Mouse (Mus musculus) lung, adult 18-20 months (tissue): ENCODE results near the gene Sphk2.
A peak's percentile ranks its signal among the peaks of the same experiment; 100 is the strongest.

Source experiments
- DNase-seq, 2 experiments: peaks; one replicate each; pipeline ENCODE4 v3.0.0; 2022; ENCODE audit warnings: mixed read lengths in 2 of 2

Gene Sphk2

DNA sequence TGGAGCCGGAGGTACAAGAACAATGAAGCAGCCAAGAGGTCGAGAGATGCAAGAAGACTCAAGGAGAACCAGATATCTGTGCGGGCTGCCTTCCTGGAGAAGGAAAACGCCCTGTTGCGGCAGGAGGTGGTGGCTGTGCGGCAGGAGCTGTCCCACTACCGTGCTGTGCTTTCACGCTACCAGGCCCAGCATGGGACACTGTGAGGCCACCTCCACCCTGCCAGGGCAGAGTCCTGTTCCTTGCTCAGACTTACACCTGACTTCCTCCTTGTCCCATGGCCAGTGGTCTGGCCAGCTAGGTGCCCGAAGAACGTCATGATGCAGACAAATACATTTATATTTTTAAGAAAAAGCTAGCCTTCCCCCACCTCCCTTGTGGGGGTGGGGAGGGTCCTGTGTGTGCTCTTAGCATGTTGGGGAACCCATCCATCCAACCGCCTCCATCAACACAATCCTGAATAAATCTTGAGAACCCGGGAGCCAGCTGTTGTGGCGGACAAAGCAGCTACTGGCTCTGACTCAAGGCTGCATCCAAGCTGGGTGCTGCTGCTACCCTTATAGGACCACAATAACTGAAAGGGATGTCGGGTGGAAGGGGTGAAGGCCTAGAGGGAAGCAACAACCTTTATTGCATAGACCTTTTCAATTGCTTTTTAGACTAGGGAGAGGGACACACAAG lies 8.0 kb downstream of the Sphk2 start:
- no peak for DNase-seq

DNA sequence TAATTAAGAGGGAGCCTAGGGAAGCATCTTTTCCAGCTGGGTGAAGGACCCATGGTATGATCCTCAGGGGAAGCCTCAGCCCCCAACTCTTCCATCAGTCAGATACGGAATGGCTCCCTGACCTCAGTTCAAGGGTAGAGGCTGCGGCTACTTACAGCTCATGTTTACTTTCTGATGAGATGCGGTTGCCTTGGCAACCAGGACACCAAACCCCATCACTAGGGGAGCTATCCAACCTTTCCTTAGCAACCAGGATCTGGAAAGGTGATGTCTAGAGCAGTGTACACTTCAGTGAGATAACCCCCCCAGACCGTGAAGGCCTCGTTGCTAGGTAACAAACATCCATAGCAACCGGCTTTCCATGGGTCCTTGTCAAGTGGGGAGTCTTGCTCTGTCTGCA lies 8.8 kb downstream of the Sphk2 start:
- DNase-seq: no peak

- DNase-seq: no peak
Measured at GRCm38 (mm10) chr7:45708221-45708761, 9.5 kb downstream of the Sphk2 start.

DNA sequence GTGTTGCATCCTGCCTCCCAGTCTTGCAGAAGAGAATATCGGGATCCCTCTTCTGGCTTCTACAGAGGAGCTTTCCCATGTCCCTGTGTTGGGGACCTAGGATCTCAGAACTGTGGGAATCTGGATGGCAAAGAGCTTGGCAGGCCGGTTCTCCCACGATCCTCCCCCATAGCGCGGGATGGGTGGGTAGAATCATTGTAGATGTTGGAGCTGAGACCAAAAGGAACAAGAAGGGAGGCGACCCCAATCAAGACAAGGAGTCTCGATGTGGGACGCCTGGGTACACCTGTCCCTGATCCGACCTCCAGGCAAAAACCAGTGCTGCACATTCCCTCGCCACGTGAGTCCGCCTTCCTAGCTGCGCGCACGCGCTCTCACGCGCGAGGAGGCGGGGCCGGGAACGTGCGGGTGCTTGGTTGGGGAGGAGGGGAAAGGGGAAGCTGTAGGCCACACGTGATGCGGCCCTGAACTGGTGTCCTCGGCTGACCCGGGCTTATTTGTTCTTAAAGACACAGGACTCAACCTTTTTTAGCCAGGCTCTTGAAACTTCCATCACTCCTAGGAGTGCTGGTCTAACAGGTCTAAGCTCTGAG lies 10.3 kb downstream of the Sphk2 start:
- peak; percentile 97 to 98 for DNase-seq

GRCm38 (mm10) chr7:45706721-45707241 lies 11.0 kb downstream of the Sphk2 start:
- DNase-seq: peak; percentile 80 to 85

GRCm38 (mm10) chr7:45705873-45706281 lies 11.9 kb downstream of the Sphk2 start:
- DNase-seq: peak; percentile 79 to 83

DNA sequence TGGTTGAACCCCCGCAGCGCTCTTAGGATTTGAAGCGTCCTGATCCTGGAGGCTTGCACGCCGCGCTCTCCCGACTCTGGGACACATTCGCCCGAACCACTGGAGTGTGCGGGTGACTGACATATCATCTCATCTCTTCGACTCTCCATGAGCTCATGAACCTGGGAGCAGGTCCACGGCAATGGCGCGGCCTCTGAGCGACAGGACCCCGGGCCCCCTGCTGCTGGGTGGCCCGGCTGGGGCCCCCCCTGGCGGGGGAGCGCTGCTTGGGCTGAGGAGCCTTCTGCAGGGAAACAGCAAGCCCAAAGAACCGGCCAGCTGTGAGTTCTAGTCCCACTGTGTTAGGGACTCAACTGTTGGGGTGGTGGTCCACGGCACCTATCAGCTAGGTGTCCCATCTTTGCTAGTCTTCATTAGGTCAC lies 12.3 kb downstream of the Sphk2 start:
- DNase-seq: no peak

DNA sequence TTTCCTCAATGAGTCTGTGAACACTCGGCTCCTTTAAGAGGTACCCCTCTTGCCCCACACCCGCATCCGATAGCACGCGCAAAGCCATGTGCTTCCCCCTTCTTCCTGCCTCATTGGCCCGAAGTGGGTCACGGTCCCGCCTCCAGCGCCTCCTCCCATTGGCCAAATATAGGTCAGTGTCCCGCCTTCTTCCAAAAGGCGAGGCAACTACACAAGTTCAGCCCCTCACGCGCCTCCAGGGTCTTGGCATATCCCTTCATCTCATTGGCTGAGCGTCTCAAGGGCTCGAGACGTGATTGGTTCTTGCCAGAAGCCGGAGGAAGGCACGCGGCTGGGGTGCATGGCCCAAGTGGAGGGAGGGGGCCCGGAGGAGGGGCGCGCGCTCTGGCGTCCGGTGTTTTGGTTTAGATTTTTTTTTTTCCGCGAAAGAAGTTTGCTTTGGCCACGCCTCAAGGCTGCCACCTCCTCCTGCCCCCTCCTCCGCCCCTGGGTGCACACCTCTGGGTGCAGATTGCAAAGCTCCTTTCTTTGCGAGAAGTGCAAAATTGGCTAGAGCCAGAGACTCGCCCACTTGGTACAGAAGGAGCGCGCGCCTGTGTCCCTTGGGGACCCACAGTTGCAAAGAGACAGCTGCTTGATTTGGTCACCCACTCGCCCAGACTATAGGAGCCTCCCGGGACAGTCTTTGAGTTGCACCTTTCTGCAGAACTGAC lies 12.9 kb downstream of the Sphk2 start, which contains the start of gene Dbp:
Gene Dbp, plus strand, starts transcription at position 359 of the 713 bp plus-strand sequence.
- peak; percentile 100 for DNase-seq

GRCm38 (mm10) chr7:45704046-45704559 lies 13.7 kb downstream of the Sphk2 start:
- peak; percentile 50 to 51 for DNase-seq

GRCm38 (mm10) chr7:45703521-45704033 lies 14.2 kb downstream of the Sphk2 start:
- no peak for DNase-seq

DNA sequence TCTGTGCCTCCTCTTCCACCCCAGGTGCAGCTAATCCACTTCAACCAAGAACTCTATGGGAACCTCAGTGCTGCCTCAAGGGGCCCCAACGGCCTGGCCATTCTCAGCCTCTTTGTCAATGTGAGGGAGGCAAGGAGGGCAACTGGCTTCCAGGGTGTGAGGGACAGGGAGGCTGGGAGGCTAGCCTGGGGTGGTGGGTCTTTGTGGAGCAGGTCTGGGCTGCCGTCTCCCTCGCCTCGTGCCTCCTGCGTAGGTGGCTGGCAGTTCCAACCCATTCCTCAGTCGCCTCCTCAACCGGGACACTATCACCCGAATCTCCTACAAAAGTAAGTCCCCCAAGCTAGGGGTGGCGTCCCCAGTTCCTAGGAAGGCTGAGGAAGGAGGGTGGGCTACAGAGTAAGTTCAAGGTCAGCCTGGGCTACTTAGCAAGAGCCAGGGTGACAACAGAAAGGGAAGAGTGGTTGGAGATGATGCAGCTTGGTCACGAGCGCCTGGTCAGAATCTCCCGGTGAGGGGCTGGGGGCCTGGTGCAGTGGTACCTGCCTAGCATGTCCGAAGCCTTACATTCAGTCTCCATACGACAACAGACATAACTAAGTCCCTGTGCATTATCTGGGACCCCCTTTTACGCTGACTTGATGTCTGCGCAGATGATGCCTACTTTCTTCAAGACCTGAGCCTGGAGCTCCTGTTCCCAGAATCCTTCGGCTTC lies 14.8 kb downstream of the Sphk2 start:
- no peak for DNase-seq

GRCm38 (mm10) chr7:45702316-45702715 lies 15.5 kb downstream of the Sphk2 start:
- no peak for DNase-seq

- DNase-seq: no peak
Measured at GRCm38 (mm10) chr7:45701607-45702006, 16.2 kb downstream of the Sphk2 start.

- no peak for DNase-seq
Measured at GRCm38 (mm10) chr7:45701072-45701471, 16.7 kb downstream of the Sphk2 start.

DNA sequence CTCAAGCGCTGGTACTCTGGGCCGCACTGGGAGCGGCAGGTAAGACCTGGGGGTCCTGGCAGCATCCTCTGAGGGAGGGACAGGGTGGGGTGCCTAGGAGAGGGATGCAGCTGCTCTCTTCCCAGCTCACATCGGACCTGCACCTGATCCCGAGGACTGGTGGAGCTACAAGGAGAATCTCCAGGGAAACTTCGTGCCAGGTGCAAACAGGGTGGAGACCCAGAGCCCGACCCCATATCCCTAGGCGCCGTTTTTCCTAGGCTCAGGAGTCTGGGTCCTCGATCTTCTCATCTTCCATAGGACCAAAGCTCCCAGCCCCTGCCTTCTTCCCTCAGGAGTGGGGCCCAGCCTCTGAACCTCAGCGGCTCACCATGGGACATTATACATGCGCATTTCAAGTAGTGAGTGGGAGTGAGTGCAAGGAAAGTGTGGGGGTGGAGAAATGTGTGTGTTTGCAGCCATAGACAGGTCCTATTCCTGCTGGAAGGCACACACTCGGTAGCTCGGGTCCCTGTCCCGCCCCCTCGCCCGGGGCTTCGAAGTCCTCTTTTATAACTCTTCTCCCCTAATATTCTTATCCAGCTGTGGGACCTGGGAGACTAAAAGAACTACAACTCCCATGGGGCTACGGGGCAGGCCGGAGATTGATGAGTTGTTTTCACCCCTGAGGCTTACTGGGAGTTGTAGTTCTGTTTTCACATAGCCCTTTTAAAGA lies 17.3 kb downstream of the Sphk2 start:
- peak; percentile 83 to 84 for DNase-seq

GRCm38 (mm10) chr7:45699523-45700141 lies 18.2 kb downstream of the Sphk2 start, which contains the start of gene Car11:
TSS of gene Car11 (plus strand) at chr7:45699843.
- DNase-seq: no peak

- no peak for DNase-seq
Measured at GRCm38 (mm10) chr7:45697894-45698293, 19.9 kb downstream of the Sphk2 start.

- no peak for DNase-seq
Measured at GRCm38 (mm10) chr7:45695098-45695497, 22.7 kb downstream of the Sphk2 start.

- DNase-seq: no peak
Measured at GRCm38 (mm10) chr7:45693921-45694591, 23.7 kb downstream of the Sphk2 start, which contains the start of gene Sec1. TSS of gene Sec1 (minus strand) at chr7:45694402.

DNA sequence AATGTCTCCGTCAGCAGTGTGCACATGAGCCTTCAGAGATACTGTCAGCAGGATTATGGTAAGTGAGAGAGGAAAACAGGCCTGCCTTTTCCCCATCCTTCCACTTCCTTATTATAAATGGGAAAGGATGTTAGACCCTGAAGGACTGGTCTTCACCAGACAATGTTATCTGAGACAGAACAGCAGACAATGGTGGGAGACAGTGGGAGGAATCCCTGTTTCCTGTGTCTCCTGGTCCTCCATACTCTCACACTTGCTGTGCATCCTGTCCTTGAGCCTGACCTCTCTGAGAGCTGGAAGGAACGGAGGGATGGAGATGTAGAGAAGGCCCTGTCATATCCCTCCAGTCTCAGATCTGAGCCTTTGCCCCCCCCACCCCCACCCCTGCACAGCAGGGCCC lies 25.4 kb downstream of the Sphk2 start:
- DNase-seq: no peak
